In the genomic region with DNA sequence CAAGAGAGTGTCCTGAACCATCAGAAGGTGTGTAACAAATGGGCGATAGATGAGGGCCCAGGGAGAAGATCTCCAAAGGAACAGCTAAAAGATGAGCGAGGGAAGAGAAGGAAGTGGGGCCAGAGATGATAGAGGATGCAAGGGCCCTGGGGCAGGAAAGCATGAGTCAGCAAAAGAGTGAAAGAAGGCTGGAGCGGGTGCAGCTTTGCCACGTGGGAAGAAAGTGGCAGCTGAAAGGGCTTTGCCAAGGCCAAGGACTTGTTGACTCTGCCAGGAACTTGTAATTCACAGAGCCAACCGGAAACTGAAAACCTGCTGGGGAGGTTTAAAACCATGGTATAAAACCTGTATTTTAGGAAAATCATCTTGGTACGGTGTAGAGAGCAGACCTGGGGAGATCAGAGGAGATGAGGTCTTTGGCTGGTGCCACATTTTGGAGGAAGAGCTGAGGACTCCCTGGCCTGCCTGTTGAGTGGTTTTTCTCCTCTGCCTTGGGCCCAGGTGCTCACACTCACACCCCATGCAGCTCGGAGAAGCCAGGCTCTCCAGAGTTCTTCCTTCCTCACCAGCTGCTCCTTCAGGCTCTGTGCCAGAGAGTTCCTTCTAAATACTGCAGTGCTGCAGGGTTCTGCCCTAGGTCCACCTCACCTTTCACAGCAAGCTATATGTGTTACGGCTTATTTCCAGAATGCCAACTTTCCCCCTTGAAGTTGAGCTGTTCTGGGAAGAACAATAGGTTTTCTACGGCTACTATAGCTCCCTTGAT, we compare ENCODE assay signal across 10 mouse cellular contexts. TPM values are rescaled to one million over a fixed set of nuclear protein-coding genes. Genes with fewer than 3 reads are reported as not detected.
DNase-seq lines count a peak whose midpoint lies in the region; ATAC-seq and TF ChIP-seq lines count a peak whose summit lies in the region.
"Had no signal": no experiment of that assay in that cellular context is flagged by ENCODE, and none has a peak within 500 bp of the region (broad histone marks: within the 10 kb centered on the region; RNA-seq: fewer than 3 reads in every experiment).

No protein-coding gene starts in this region.

- no peak for ATAC-seq in erythroblast, adult 5-6 weeks (replicated peaks; ENCODE audit: low FRiP score, poor library complexity, severe bottlenecking)

- H3K4me3 ChIP-seq in gastrocnemius, adult 2 months = peak overlapping the region; percentile 34
- H3K4me3 ChIP-seq: midbrain, embryonic 10.5 days had no signal

- intact Hi-C loops in gastrocnemius, adult 2 months (cut with DNase I) = no loop called here

- no peak for TF ChIP-seq CTCF in gastrocnemius, adult 2 months (IDR thresholded peaks at IDR 0.05)
- TF ChIP-seq CTCF in brain, embryonic 14.5 days (IDR thresholded peaks at IDR 0.05; ENCODE audit: borderline replicate concordance, extremely low read depth, insufficient read depth, insufficient read length) = no peak

- DNase-seq in gastrocnemius, adult 2 months = peak; percentile 55
- no peak for DNase-seq in gastrocnemius, postnatal 25 days
- DNase-seq in 416B (ENCODE audit: low read depth) = peak; percentile 63
- peak; percentile 38 for DNase-seq in brain, embryonic 14.5 days (ENCODE audit: low read depth)
- peak; percentile 29 for DNase-seq in large intestine, adult 2 months (ENCODE audit: low read depth, low spot score)
- no peak for DNase-seq in B cell, adult 2 months
- no peak for DNase-seq in thymus, postnatal 25 days

- peak overlapping the region; percentile 70 for H3K27ac ChIP-seq in gastrocnemius, adult 2 months
- H3K27ac ChIP-seq: liver, embryonic 14.5 days; midbrain, embryonic 10.5 days had no signal

- no peak for TF ChIP-seq POLR2A in brain, embryonic 14.5 days (IDR thresholded peaks at IDR 0.05; ENCODE audit: borderline replicate concordance, extremely low read depth, insufficient read depth, insufficient read length, poor library complexity, severe bottlenecking)

- 20% methylated on average over 9 of the region's 9 CpGs for WGBS in large intestine, adult 2 months

RNA-seq across cellular contexts. Expression of a gene that starts 9.3 kb away (rescaled TPM):
- 1 to 10 TPM; 7.9 to 8.5 TPM for total RNA-seq in gastrocnemius, adult 2 months (2021)
- total RNA-seq in gastrocnemius, postnatal 25 days (2021) = 10 to 100 TPM in 1 of 2 experiments, 1 to 10 TPM in 1; 9.5 to 10.6 TPM
- polyA plus RNA-seq in brain, embryonic 14.5 days (2012; rRNA removed) = 6.4 and 8.5 TPM in 2 replicates
- 8.0 and 9.5 TPM in 2 replicates for polyA plus RNA-seq in large intestine, adult 2 months (2012; rRNA removed)
- total RNA-seq in erythroblast, adult 5-6 weeks (2015; ENCODE audit: low replicate concordance) = 1.5 and 2.5 TPM in 2 replicates
- 1.3 and 1.9 TPM in 2 replicates for total RNA-seq in erythroblast, adult 5-6 weeks (2017; ENCODE audit: low replicate concordance)

RNA-seq across cellular contexts. Expression of a gene that starts 54.6 kb away (rescaled TPM):
- total RNA-seq in gastrocnemius, adult 2 months (2021) = 10 to 100 TPM; 30.0 to 33.0 TPM
- 10 to 100 TPM; 30.7 to 31.8 TPM for total RNA-seq in gastrocnemius, postnatal 25 days (2021)
- 173 and 195 TPM in 2 replicates for polyA plus RNA-seq in brain, embryonic 14.5 days (2012; rRNA removed)
- polyA plus RNA-seq in large intestine, adult 2 months (2012; rRNA removed) = 35.8 and 54.7 TPM in 2 replicates
- 18.2 and 21.7 TPM in 2 replicates for total RNA-seq in erythroblast, adult 5-6 weeks (2015; ENCODE audit: low replicate concordance)
- 9.2 and 20.1 TPM in 2 replicates for total RNA-seq in erythroblast, adult 5-6 weeks (2017; ENCODE audit: low replicate concordance)

Comparison
In these comparisons a context has a peak if more than half of its experiments do, and no peak if none do; other contexts are left out.
1. DNase-seq: peak in gastrocnemius, adult 2 months (single experiment), 416B (single experiment), brain, embryonic 14.5 days (single experiment) and large intestine, adult 2 months (single experiment); none in gastrocnemius, postnatal 25 days (single experiment), B cell, adult 2 months (0 of 2) and thymus, postnatal 25 days (single experiment).